Comparison of ENCODE assay signal across 8 mouse cellular contexts in the genomic region with DNA sequence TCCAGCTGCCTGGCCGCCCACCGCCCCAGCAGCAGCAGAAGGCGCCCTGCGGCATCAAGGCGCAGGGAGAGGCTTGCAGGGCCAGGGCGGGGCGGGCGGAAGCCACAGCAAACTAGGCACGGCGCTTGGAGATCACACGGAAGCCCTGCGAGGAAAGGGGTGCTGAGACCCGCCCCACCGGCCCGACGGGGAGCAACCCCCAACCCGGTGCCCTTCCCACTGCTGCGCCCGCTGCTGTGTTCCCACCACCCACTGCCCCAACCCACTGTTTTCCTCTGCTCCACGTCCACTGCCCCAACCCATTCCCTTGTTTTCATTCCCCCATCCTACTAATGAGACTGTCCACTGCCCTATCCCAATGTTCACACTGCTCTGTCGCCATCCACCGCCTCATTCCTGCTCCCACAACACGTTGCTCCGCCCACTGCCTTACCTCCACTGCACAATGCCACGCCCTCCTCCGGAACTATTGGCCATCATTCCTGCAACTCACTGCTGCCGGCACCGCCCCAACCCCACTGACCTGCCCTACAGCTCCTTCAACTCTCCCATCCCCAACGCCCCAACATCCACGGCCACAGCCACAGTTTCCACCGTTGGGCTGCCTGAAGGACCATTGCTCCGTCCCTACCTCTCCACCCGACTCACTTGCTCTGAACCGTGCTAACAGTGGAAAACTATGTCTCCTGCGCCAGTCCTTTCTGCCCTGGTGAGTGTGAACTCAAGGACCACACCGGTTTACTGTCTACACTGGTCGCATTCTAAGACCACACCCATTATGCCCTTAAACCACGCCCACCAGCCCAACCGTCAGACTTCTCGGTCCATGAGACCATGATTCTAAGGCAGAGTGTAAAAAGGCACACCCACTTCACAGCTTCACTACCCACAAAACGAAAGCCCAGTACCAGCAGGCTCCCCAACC. TPM values are rescaled to one million over a fixed set of nuclear protein-coding genes. Genes with fewer than 3 reads are reported as not detected.
DNase-seq lines count a peak whose midpoint lies in the region; ATAC-seq and TF ChIP-seq lines count a peak whose summit lies in the region.

No protein-coding gene starts in this region.

- peaks cover 2% of the 10 kb centered on the region; the same call in 1 of the 2 replicates for H3K4me1 ChIP-seq in cortical plate, adult 2 months (ENCODE audit: control insufficient read depth, insufficient read depth, low read length)

- peak overlapping the region; percentile 37 for H3K4me3 ChIP-seq in cortical plate, adult 2 months (ENCODE audit: insufficient read depth, low read length)

- intact Hi-C loops in gastrocnemius, postnatal 14 days (cut with DNase I; ENCODE audit: low total_unique reads): no loop called here
- intact Hi-C loops in left cerebral cortex, postnatal 14 days (cut with DNase I): no loop called here

- no peak overlapping the region for H3K27ac ChIP-seq in cortical plate, adult 2 months (ENCODE audit: insufficient read depth, low read length)

- peak; percentile 80 for ATAC-seq in inflammation-experienced regulatory T-cells, adult 6 months
- peak; percentile 94 for ATAC-seq in megakaryocyte progenitor cell, adult 5-6 weeks (replicated peaks; ENCODE audit: poor library complexity)

- no peak for TF ChIP-seq CTCF in cortical plate, adult 2 months (IDR thresholded peaks at IDR 0.05; ENCODE audit: extremely low read depth, insufficient read depth, low read length)

- peak; percentile 88 for TF ChIP-seq POLR2A in cortical plate, adult 2 months (IDR thresholded peaks at IDR 0.05; ENCODE audit: extremely low read depth, insufficient read depth, low read length)

- peak; percentile 85 for DNase-seq in adrenal gland, adult 8-10 months
- DNase-seq in gastrocnemius, postnatal 14 days: peak; percentile 57
- DNase-seq in left cerebral cortex, postnatal 14 days (ENCODE audit: low spot score in 2 of 2): peak; percentile 64 to 75
- DNase-seq in right cerebral cortex, postnatal 25 days: peak; percentile 71
- peak; percentile 75 for DNase-seq in yolk sac, embryonic 10.5 days (ENCODE audit: low spot score)

RNA-seq across cellular contexts. Expression of gene Pim3, which starts 29.0 kb away (rescaled TPM):
- total RNA-seq in adrenal gland, adult 8-10 months (2022): 100 to 1,000 TPM in 1 of 4 experiments, 10 to 100 TPM in 3; 62.7 to 164 (median 75.8) TPM
- polyA plus RNA-seq in cortical plate, adult 2 months (2012; rRNA removed): 14.2 and 16.7 TPM in 2 replicates
- total RNA-seq in gastrocnemius, postnatal 14 days (2021): 10 to 100 TPM; 13.4 to 26.0 TPM
- 1 to 10 TPM; 3.0 to 4.1 (median 4.0) TPM for polyA plus RNA-seq in inflammation-experienced regulatory T-cells, adult 6 months (2017; shearing (Covaris generic))
- total RNA-seq in left cerebral cortex, postnatal 14 days (2021): 10 to 100 TPM; 37.3 to 40.4 TPM
- 11.0 and 18.0 TPM in 2 replicates for total RNA-seq in megakaryocyte progenitor cell, adult 5-6 weeks (2015)
- total RNA-seq in megakaryocyte progenitor cell, adult 5-6 weeks (2017): 11.1 and 14.3 TPM in 2 replicates
